11 mouse cellular contexts compared by ENCODE assay signal in genomic region chr16:21198529-21198928, GRCm38 (mm10). TPM values are rescaled to one million over a fixed set of nuclear protein-coding genes. Genes with fewer than 3 reads are reported as not detected.
DNase-seq lines count a peak whose midpoint lies in the region; ATAC-seq and TF ChIP-seq lines count a peak whose summit lies in the region.
"Had no signal": no experiment of that assay in that cellular context is flagged by ENCODE, and none has a peak within 500 bp of the region (broad histone marks: within the 10 kb centered on the region; RNA-seq: fewer than 3 reads in every experiment).

No protein-coding gene starts in this region.

- WGBS in heart, postnatal 0 days: 29% methylated on average over 1 of the region's 1 CpGs
- 0% methylated on average over 1 of the region's 1 CpGs for WGBS in spleen, adult 2 months
- WGBS in stomach, postnatal 0 days: 13% methylated on average over 1 of the region's 1 CpGs
- 4% methylated on average over 1 of the region's 1 CpGs for WGBS in hindbrain, embryonic 16.5 days

- no peaks in the 10 kb centered on the region for H3K9me3 ChIP-seq in heart, postnatal 0 days (replicated peaks; ENCODE audit: control insufficient read depth, low read length)
- no peaks in the 10 kb centered on the region for H3K9me3 ChIP-seq in stomach, postnatal 0 days (ENCODE audit: control insufficient read depth, low read length)
- H3K9me3 ChIP-seq in hindbrain, embryonic 16.5 days (ENCODE audit: control insufficient read depth, low read length): no peaks in the 10 kb centered on the region
- H3K9me3 ChIP-seq: liver, embryonic 15.5 days had no signal

- DNase-seq in heart, postnatal 0 days (ENCODE audit: low spot score): no peak
- DNase-seq in heart, postnatal 10 days: no peak
- DNase-seq in spleen, adult 2 months (ENCODE audit: low read depth in 1 of 2, low spot score in 2 of 2): no peak
- no peak for DNase-seq in spleen, adult 18-20 months
- no peak for DNase-seq in brain, embryonic 14.5 days (ENCODE audit: low read depth)
- DNase-seq in stomach, postnatal 0 days (ENCODE audit: low spot score): no peak
- DNase-seq in layer of hippocampus, adult 18-20 months (ENCODE audit: low spot score in 2 of 2): no peak
- DNase-seq: adrenal gland, postnatal 25 days; heart, postnatal 4 days had no signal

- no peaks in the 10 kb centered on the region for H3K4me1 ChIP-seq in heart, postnatal 0 days (ENCODE audit: control insufficient read depth, insufficient read depth)
- no peaks in the 10 kb centered on the region for H3K4me1 ChIP-seq in spleen, adult 2 months (ENCODE audit: control insufficient read depth, insufficient read depth, insufficient read length)
- no peaks in the 10 kb centered on the region for H3K4me1 ChIP-seq in stomach, postnatal 0 days (replicated peaks; ENCODE audit: control insufficient read depth, insufficient read depth)
- no peaks in the 10 kb centered on the region for H3K4me1 ChIP-seq in hindbrain, embryonic 16.5 days (ENCODE audit: control insufficient read depth, insufficient read depth, low read depth, low read length)
- H3K4me1 ChIP-seq: liver, embryonic 15.5 days had no signal

- ATAC-seq in heart, postnatal 0 days (ENCODE audit: insufficient read depth, low read depth): no peak
- ATAC-seq in stomach, postnatal 0 days (ENCODE audit: low FRiP score, low TSS enrichment): peak; percentile 20; the same call in 1 of the 2 replicates
- no peak for ATAC-seq in hindbrain, embryonic 16.5 days

- no peak overlapping the region for H3K27ac ChIP-seq in heart, postnatal 0 days (ENCODE audit: low read depth)
- no peak overlapping the region for H3K27ac ChIP-seq in spleen, adult 2 months (ENCODE audit: insufficient read depth, low read length)
- no peak overlapping the region for H3K27ac ChIP-seq in stomach, postnatal 0 days (replicated peaks)
- H3K27ac ChIP-seq in hindbrain, embryonic 16.5 days (ENCODE audit: low read depth, low read length): no peak overlapping the region
- H3K27ac ChIP-seq: liver, embryonic 15.5 days had no signal

- TF ChIP-seq CTCF in heart, postnatal 0 days (IDR thresholded peaks at IDR 0.05; ENCODE audit: low read depth): peak; percentile 55
- TF ChIP-seq CTCF in spleen, adult 2 months (IDR thresholded peaks at IDR 0.05; ENCODE audit: extremely low read depth, insufficient read depth, insufficient read length, insufficient replicate concordance): peak; percentile 15; the same call in 1 of the 2 replicates
- TF ChIP-seq CTCF in brain, embryonic 14.5 days (IDR thresholded peaks at IDR 0.05; ENCODE audit: borderline replicate concordance, extremely low read depth, insufficient read depth, insufficient read length): peak; percentile 53; the same call in 1 of the 2 replicates
- TF ChIP-seq CTCF in stomach, postnatal 0 days (IDR thresholded peaks at IDR 0.05; ENCODE audit: low read depth): peak; percentile 74

- H3K4me3 ChIP-seq in heart, postnatal 0 days (ENCODE audit: low read depth, low read length): no peak overlapping the region
- H3K4me3 ChIP-seq in spleen, adult 2 months (ENCODE audit: extremely low read depth, insufficient read depth, insufficient read length): no peak overlapping the region
- no peak overlapping the region for H3K4me3 ChIP-seq in stomach, postnatal 0 days (ENCODE audit: low read depth, low read length)
- no peak overlapping the region for H3K4me3 ChIP-seq in hindbrain, embryonic 16.5 days (ENCODE audit: low read length)
- H3K4me3 ChIP-seq: liver, embryonic 15.5 days had no signal

- TF ChIP-seq EP300 in heart, postnatal 0 days (IDR thresholded peaks at IDR 0.05; ENCODE audit: low read depth): no peak
- no peak for TF ChIP-seq EP300 in stomach, postnatal 0 days (optimal IDR thresholded peaks at IDR 0.05)

- no peaks in the 10 kb centered on the region for H3K36me3 ChIP-seq in heart, postnatal 0 days (replicated peaks; ENCODE audit: control insufficient read depth, insufficient read depth, low read length)
- no peaks in the 10 kb centered on the region for H3K36me3 ChIP-seq in spleen, adult 2 months (ENCODE audit: control insufficient read depth, insufficient read depth, low read length)
- H3K36me3 ChIP-seq in stomach, postnatal 0 days (ENCODE audit: control insufficient read depth, insufficient read depth, low read length): no peaks in the 10 kb centered on the region
- no peaks in the 10 kb centered on the region for H3K36me3 ChIP-seq in hindbrain, embryonic 16.5 days (ENCODE audit: control insufficient read depth, insufficient read depth, low read length)
- H3K36me3 ChIP-seq: liver, embryonic 15.5 days had no signal

- intact Hi-C loops in heart, postnatal 10 days (cut with DNase I): no loop called here

- no peaks in the 10 kb centered on the region for H3K27me3 ChIP-seq in heart, postnatal 0 days (ENCODE audit: control insufficient read depth, insufficient read depth, low read length)
- no peaks in the 10 kb centered on the region for H3K27me3 ChIP-seq in spleen, adult 2 months (ENCODE audit: control insufficient read depth, insufficient read depth, low read length)
- H3K27me3 ChIP-seq in stomach, postnatal 0 days (ENCODE audit: control insufficient read depth, insufficient read depth, low read length): no peaks in the 10 kb centered on the region
- no peaks in the 10 kb centered on the region for H3K27me3 ChIP-seq in hindbrain, embryonic 16.5 days (replicated peaks; ENCODE audit: control insufficient read depth, insufficient read depth, low read length)

- H3K4me2 ChIP-seq in heart, postnatal 0 days (ENCODE audit: low read depth, low read length): no peak overlapping the region
- H3K4me2 ChIP-seq in stomach, postnatal 0 days (replicated peaks; ENCODE audit: low read depth): no peak overlapping the region
- no peak overlapping the region for H3K4me2 ChIP-seq in hindbrain, embryonic 16.5 days (ENCODE audit: low read length)
- H3K4me2 ChIP-seq: liver, embryonic 15.5 days had no signal

- TF ChIP-seq POLR2A in spleen, adult 2 months (IDR thresholded peaks at IDR 0.05; ENCODE audit: low read depth, low read length): no peak
- TF ChIP-seq POLR2A in brain, embryonic 14.5 days (IDR thresholded peaks at IDR 0.05; ENCODE audit: borderline replicate concordance, extremely low read depth, insufficient read depth, insufficient read length, poor library complexity, severe bottlenecking): no peak

- no peak overlapping the region for H3K9ac ChIP-seq in heart, postnatal 0 days (replicated peaks; ENCODE audit: low read depth, low read length)
- no peak overlapping the region for H3K9ac ChIP-seq in stomach, postnatal 0 days (ENCODE audit: low read length)
- H3K9ac ChIP-seq in hindbrain, embryonic 16.5 days (ENCODE audit: low read depth, low read length): no peak overlapping the region
- H3K9ac ChIP-seq: liver, embryonic 15.5 days had no signal

RNA-seq across cellular contexts. Expression of gene Ephb3, which starts 6.0 kb away (rescaled TPM):
- total RNA-seq in heart, postnatal 0 days (2014; rRNA removed; ENCODE audit: low replicate concordance): 8.5 and 9.6 TPM in 2 replicates
- 6.2 and 6.8 TPM in 2 replicates for polyA plus RNA-seq in heart, postnatal 0 days (2015; fragmentation: Nextera tagmentation; extraction: Ambion mirVana)
- total RNA-seq in heart, postnatal 10 days (2021): 10 to 100 TPM in 1 of 2 experiments, 1 to 10 TPM in 1; 8.4 to 11.7 TPM
- polyA plus RNA-seq in spleen, adult 2 months (2012; rRNA removed): 2.2 and 2.3 TPM in 2 replicates
- 21.7 and 24.8 TPM in 2 replicates for polyA plus RNA-seq in brain, embryonic 14.5 days (2012; rRNA removed)
- 15.1 and 16.8 TPM in 2 replicates for polyA plus RNA-seq in stomach, postnatal 0 days (2015; fragmentation: Nextera tagmentation; extraction: Ambion mirVana)
- 10 to 100 TPM; 17.3 to 19.5 TPM for total RNA-seq in layer of hippocampus, adult 18-20 months (2021)
- polyA plus RNA-seq in hindbrain, embryonic 16.5 days (2015; fragmentation: Nextera tagmentation; extraction: Ambion mirVana): 10.6 and 12.1 TPM in 2 replicates

RNA-seq across cellular contexts. Expression of gene Teddm3, which starts 44.7 kb away (rescaled TPM):
- not detected in 2 replicates for total RNA-seq in heart, postnatal 0 days (2014; rRNA removed; ENCODE audit: low replicate concordance)
- not detected in 2 replicates for polyA plus RNA-seq in heart, postnatal 0 days (2015; fragmentation: Nextera tagmentation; extraction: Ambion mirVana)
- not detected for total RNA-seq in heart, postnatal 10 days (2021)
- 0.20 and 0.25 TPM in 2 replicates for polyA plus RNA-seq in spleen, adult 2 months (2012; rRNA removed)
- polyA plus RNA-seq in brain, embryonic 14.5 days (2012; rRNA removed): 0.05 TPM in 1 of 2 replicates, not detected in the other
- 311 and 332 TPM in 2 replicates for polyA plus RNA-seq in stomach, postnatal 0 days (2015; fragmentation: Nextera tagmentation; extraction: Ambion mirVana)
- under 1 TPM; 0.50 to 0.58 TPM for total RNA-seq in layer of hippocampus, adult 18-20 months (2021)
- polyA plus RNA-seq in hindbrain, embryonic 16.5 days (2015; fragmentation: Nextera tagmentation; extraction: Ambion mirVana): 0.21 and 0.50 TPM in 2 replicates
- total RNA-seq: adrenal gland, postnatal 25 days; heart, postnatal 4 days had no signal
- polyA plus RNA-seq: liver, embryonic 15.5 days had no signal

Comparison
In these comparisons a context has a peak if more than half of its experiments do, and no peak if none do; other contexts are left out.
1. CTCF ChIP-seq: peak in every context shown above with its lines; median percentile 74 in stomach, postnatal 0 days; 55 in heart, postnatal 0 days; 53 in brain, embryonic 14.5 days; 15 in spleen, adult 2 months.
2. RNA of gene Teddm3, which starts 44.7 kb away (polyA plus RNA-seq): 311 to 332 TPM in stomach, postnatal 0 days; 0.21 to 0.50 TPM in hindbrain, embryonic 16.5 days, 0.20 to 0.25 TPM in spleen, adult 2 months, 0.05 TPM in brain, embryonic 14.5 days and not detected in heart, postnatal 0 days; every median in the first group is over 100 times any median in the second.